Mouse (Mus musculus) T-cell, adult 66 days (primary cell): ENCODE results near the gene Nedd9. TPM values are rescaled to one million over a fixed set of nuclear protein-coding genes. Genes with fewer than 3 reads are reported as not detected.

ENCODE experiments used
- total RNA-seq, 2 experiments: library from RNA; stranded (reverse); gene quantifications; 3 replicates in 1 of 2; 4 replicates in 1 of 2; pipeline ENCODE4 v1.2.4; 2023

Nedd9 gene
- 100 to 1,000 TPM; 144 to 149 TPM for total RNA-seq

DNA sequence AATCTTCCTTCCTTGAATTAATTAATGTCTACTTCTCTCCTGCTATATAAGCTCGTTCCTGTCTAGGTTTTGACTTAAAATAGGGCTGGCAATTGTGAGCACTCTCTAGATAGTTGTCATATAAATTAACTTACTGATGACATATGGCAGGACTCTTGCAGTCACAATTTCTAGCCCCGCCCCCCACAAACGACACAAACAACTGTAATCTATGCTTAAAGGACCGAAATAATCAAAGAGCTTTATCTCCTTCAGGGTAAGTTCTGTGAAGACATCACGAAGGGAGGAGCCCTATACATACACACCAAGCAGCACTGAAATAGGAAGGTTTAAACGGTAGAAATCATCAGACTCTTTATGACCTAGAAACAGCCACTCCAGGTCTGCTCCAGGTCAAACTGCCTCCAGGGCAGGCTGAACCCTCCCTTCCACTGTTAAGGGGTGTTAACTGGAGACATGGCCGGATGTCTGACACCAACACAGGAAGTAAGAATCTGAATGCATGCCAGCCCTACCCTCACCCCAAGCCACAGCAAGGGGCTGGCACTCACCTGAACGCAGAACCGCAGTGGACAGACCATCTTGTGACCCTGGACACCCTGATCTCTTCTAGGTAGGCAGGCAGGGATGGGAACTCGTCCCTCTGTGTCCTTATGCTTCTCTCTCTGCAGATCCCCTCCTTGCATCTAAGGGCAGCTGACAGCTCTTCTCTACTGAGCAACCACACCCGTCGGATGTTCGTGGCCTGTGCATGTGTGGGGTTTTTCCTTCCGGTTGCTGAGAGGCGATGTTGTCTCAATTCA is at the start of gene Nedd9:
Nedd9 (minus strand) TSS at position 757 of the 803 bp plus-strand sequence.

DNA sequence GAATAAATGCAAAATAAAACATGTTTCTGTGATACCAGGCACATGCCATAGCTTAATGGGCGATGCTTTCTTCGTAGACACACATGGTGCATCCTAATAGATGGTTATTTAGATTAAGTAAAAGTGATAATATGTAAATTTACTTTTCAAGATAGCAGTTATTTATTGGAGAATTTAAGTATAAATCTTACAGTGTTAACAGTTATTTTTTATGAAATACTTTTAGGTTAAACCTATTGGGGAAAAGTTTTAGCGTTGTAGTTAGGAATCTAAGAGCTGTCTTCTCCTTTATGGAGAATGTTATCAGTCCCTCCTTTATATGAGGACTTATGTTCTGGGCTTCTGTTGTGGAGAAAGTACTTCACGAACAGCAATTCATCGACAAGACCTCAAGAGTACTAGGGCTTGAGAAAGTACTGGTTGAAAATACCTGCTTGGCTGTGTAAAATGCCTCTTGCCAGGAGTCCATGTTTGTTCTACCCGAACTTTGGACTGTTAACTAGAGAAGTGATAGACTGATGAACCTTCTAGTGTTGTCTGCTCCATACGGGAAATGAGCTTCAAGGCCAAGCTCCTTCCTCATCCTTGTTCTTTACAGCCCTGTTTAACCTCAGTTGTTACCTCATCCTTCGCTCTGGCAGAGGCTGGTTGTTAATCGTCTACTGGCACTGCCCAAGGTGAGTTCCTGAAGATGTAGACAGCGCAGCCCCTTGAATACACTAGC is 213.1 kb downstream of the Nedd9 start, which contains the start of gene Gm17364:
Gm17364 (minus strand) TSS at position 51 of the 724 bp plus-strand sequence.

Other genes starting within 250 kb of the Nedd9 start
- gene Smim13, start 237.5 kb downstream of the Nedd9 start, total RNA-seq, result 1 to 10 TPM; 7.6 to 8.5 TPM
- not detected for gene Gm17364, start 213.4 kb downstream of the Nedd9 start, total RNA-seq
- 10 to 100 TPM; 14.7 to 15.3 TPM for gene Tmem170b, start 118.5 kb upstream of the Nedd9 start, total RNA-seq